Mouse (Mus musculus) CD4-positive naive resting alpha-beta T cell, adult 57 days (primary cell): ENCODE data around the gene Slc22a19. TPM values are rescaled to one million over a fixed set of nuclear protein-coding genes. Genes with fewer than 3 reads are reported as not detected.

Experiments
- total RNA-seq: library from RNA; stranded (reverse); gene quantifications from one replicate; pipeline ENCODE4 v1.2.4, GENCODE M21; 2023

Gene Slc22a19
- total RNA-seq: not detected

GRCm38 (mm10) chr19:7711148-7711547 lies at the start of gene Slc22a19:
TSS of gene Slc22a19 (minus strand) at chr19:7711310.

Other genes with a start within 250 kb of the Slc22a19 start
- 47.1 TPM for gene Rtn3, start 228.0 kb downstream of the Slc22a19 start, total RNA-seq
- 53.1 TPM for gene Atl3, start 217.3 kb downstream of the Slc22a19 start, total RNA-seq
- 30.2 TPM for gene Pla2g16, start 153.9 kb downstream of the Slc22a19 start, total RNA-seq
- not detected for gene Lgals12, start 104.1 kb downstream of the Slc22a19 start, total RNA-seq
- not detected for gene Hrasls5, start 98.8 kb downstream of the Slc22a19 start, total RNA-seq
- not detected for gene Slc22a26, start 91.4 kb upstream of the Slc22a19 start, total RNA-seq